Mouse (Mus musculus) bone marrow macrophage, adult 2 months (primary cell): ENCODE data around the gene Fam227a. TPM values are rescaled to one million over a fixed set of nuclear protein-coding genes. Genes with fewer than 3 reads are reported as not detected.

Experiments used
- H3K27ac ChIP-seq: 2 replicates; pipeline ENCODE4 v1.5.1; 2012; ENCODE audit warnings: low read depth, low read length; ENCODE audit not compliant: insufficient read depth
- H3K4me1 ChIP-seq: 2 replicates; pipeline ENCODE4 v1.6.1; 2012; ENCODE audit warnings: low read length; ENCODE audit not compliant: control insufficient read depth, insufficient read depth
- H3K4me3 ChIP-seq: 2 replicates; pipeline ENCODE4 v1.5.1; 2012; ENCODE audit warnings: mild to moderate bottlenecking, low read length, moderate library complexity; ENCODE audit not compliant: insufficient read depth
- CTCF ChIP-seq: IDR thresholded peaks from 2 replicates; pipeline ENCODE4 v1.5.1; 2012; ENCODE audit warnings: low read depth, mild to moderate bottlenecking, low read length, moderate library complexity
- POLR2A ChIP-seq: IDR thresholded peaks from 2 replicates; pipeline ENCODE4 v1.6.1; 2012; ENCODE audit warnings: mild to moderate bottlenecking, low read depth, low read length, borderline replicate concordance
- polyA plus RNA-seq: library from polyadenylated mRNA; stranded (reverse); fragments of >200 nt; gene quantifications from 2 replicates; pipeline ENCODE4 v1.2.4, GENCODE M21; 2012; ENCODE audit not compliant: missing spikeins, insufficient read depth, insufficient read length

Gene Fam227a
- polyA plus RNA-seq, 1 experiment: 2.6 TPM

GRCm38 (mm10) chr15:79692334-79692733 is 33.6 kb upstream of the Fam227a start:
- no peak for TF ChIP-seq POLR2A
- Histone ChIP-seq H3K27ac (no peak overlapping the region), H3K4me3 (no peak overlapping the region), H3K4me1 (peaks cover 31% of the 10 kb centered on the region)

GRCm38 (mm10) chr15:79691023-79691508 is 32.3 kb upstream of the Fam227a start:
- H3K4me3 ChIP-seq: peak overlapping the region; percentile 86
- H3K27ac ChIP-seq: no peak overlapping the region
- no peak for TF ChIP-seq CTCF
- no peak for TF ChIP-seq POLR2A
- peaks cover 31% of the 10 kb centered on the region for H3K4me1 ChIP-seq

GRCm38 (mm10) chr15:79690426-79691022 is 31.8 kb upstream of the Fam227a start, which contains the start of gene Gtpbp1:
Gene Gtpbp1, plus strand, starts transcription at chr15:79690845.
- no peak within 1 kb of the TSS for H3K27ac ChIP-seq
- peak within 1 kb of the TSS; percentile 86 for H3K4me3 ChIP-seq
- TF ChIP-seq POLR2A (0 out of 2 replicates have a peak, but pooled peaks have one; percentile 60), CTCF (no peak)
- H3K4me1 ChIP-seq: peaks cover 31% of the 10 kb centered on the region

- TF ChIP-seq POLR2A (no peak), CTCF (no peak)
- Histone ChIP-seq H3K4me3 (peak overlapping the region; percentile 50), H3K4me1 (peaks cover 31% of the 10 kb centered on the region), H3K27ac (no peak overlapping the region)
Observed at GRCm38 (mm10) chr15:79689662-79690425, 31.1 kb upstream of the Fam227a start.

GRCm38 (mm10) chr15:79688268-79688956 is 29.7 kb upstream of the Fam227a start:
- peaks cover 32% of the 10 kb centered on the region for H3K4me1 ChIP-seq
- no peak for TF ChIP-seq POLR2A
- peak overlapping the region; percentile 99 for H3K4me3 ChIP-seq
- H3K27ac ChIP-seq: peak overlapping the region; percentile 62

- peak within 1 kb of the TSS; percentile 99 for H3K4me3 ChIP-seq
- H3K4me1 ChIP-seq: peaks cover 32% of the 10 kb centered on the region
- peak within 1 kb of the TSS; percentile 62 for H3K27ac ChIP-seq
- TF ChIP-seq CTCF (no peak), POLR2A (no peak)
Observed at GRCm38 (mm10) chr15:79687646-79688267, 29.0 kb upstream of the Fam227a start, which contains the start of gene Josd1. Gene Josd1, minus strand, starts transcription at chr15:79687919.

- H3K4me3 ChIP-seq: peak overlapping the region; percentile 99
- H3K4me1 ChIP-seq: peaks cover 33% of the 10 kb centered on the region
- no peak for TF ChIP-seq POLR2A
- TF ChIP-seq CTCF: no peak
- H3K27ac ChIP-seq: peak overlapping the region; percentile 62
Observed at GRCm38 (mm10) chr15:79687175-79687574, 28.4 kb upstream of the Fam227a start.

GRCm38 (mm10) chr15:79686046-79686869 is 27.5 kb upstream of the Fam227a start:
- TF ChIP-seq CTCF: no peak
- TF ChIP-seq POLR2A: no peak
- Histone ChIP-seq H3K27ac (0 out of 2 replicates have a peak overlapping the region, but pooled peaks have one; percentile 27), H3K4me1 (peaks cover 34% of the 10 kb centered on the region), H3K4me3 (peak overlapping the region; percentile 99)

- H3K27ac ChIP-seq: 0 out of 2 replicates have a peak overlapping the region, but pooled peaks have one; percentile 11
- H3K4me1 ChIP-seq: peaks cover 37% of the 10 kb centered on the region
- H3K4me3 ChIP-seq: peak overlapping the region; percentile 99
- no peak for TF ChIP-seq POLR2A
- no peak for TF ChIP-seq CTCF
Observed at GRCm38 (mm10) chr15:79685141-79685641, 26.4 kb upstream of the Fam227a start.
